Mouse (Mus musculus) cerebellum, adult 11 months (tissue): ENCODE measurements at regions not wholly inside any gene's neighbourhood (a gene's known extent, or its start where the extent isn't known, plus 50 kb on each side); places are given as distances from the start of the nearest gene placed in this dataset.
"Not testable (repeated sequence)": the region's sequence is repeated elsewhere in the genome, so short reads cannot be mapped to it uniquely, and the experiment has no call there.

ENCODE experiments used
- DNase-seq: peaks from one replicate; pipeline ENCODE4 v3.0.0; 2022

- DNase-seq: no peak
Measured at GRCm38 (mm10) chr9:9606322-9606721, 367.4 kb upstream of the Arhgap42 start.

GRCm38 (mm10) chr9:9591263-9591662, 352.4 kb upstream of the Arhgap42 start:
- DNase-seq: no peak

GRCm38 (mm10) chr9:9583011-9583605, 344.2 kb upstream of the Arhgap42 start:
- peak; percentile 90 for DNase-seq

- peak; percentile 32 for DNase-seq
Measured at GRCm38 (mm10) chr9:9582301-9583010, 343.6 kb upstream of the Arhgap42 start.

- DNase-seq: no peak
Measured at GRCm38 (mm10) chr9:9568040-9568649, 329.2 kb upstream of the Arhgap42 start.

- DNase-seq: no peak
Measured at GRCm38 (mm10) chr9:9564551-9564950, 325.6 kb upstream of the Arhgap42 start.

- DNase-seq: no peak
Measured at GRCm38 (mm10) chr9:9548657-9549056, 309.8 kb upstream of the Arhgap42 start.

- peak; percentile 4 for DNase-seq
Measured at GRCm38 (mm10) chr9:9547570-9547969, 308.7 kb upstream of the Arhgap42 start.

GRCm38 (mm10) chr9:9547121-9547520, 308.2 kb upstream of the Arhgap42 start:
- no peak for DNase-seq

- no peak for DNase-seq
Measured at GRCm38 (mm10) chr9:9500345-9500744, 261.4 kb upstream of the Arhgap42 start.

GRCm38 (mm10) chr9:9493594-9494182, 254.8 kb upstream of the Arhgap42 start:
- DNase-seq: no peak

- no peak for DNase-seq
Measured at GRCm38 (mm10) chr9:9477145-9477544, 238.2 kb upstream of the Arhgap42 start.

- no peak for DNase-seq
Measured at GRCm38 (mm10) chr9:9475009-9475744, 236.3 kb upstream of the Arhgap42 start.

- no peak for DNase-seq
Measured at GRCm38 (mm10) chr9:9444213-9444612, 205.3 kb upstream of the Arhgap42 start.

GRCm38 (mm10) chr9:9420326-9420725, 181.4 kb upstream of the Arhgap42 start:
- no peak for DNase-seq

- DNase-seq: no peak
Measured at GRCm38 (mm10) chr9:9412460-9413181, 173.7 kb upstream of the Arhgap42 start.

GRCm38 (mm10) chr9:9394190-9394589, 155.3 kb upstream of the Arhgap42 start:
- not testable (repeated sequence) for DNase-seq

- no peak for DNase-seq
Measured at GRCm38 (mm10) chr9:9376650-9377189, 137.8 kb upstream of the Arhgap42 start.

- peak; percentile 8 for DNase-seq
Measured at GRCm38 (mm10) chr9:9375304-9375904, 136.5 kb upstream of the Arhgap42 start.

GRCm38 (mm10) chr9:9372594-9372993, 133.7 kb upstream of the Arhgap42 start:
- no peak for DNase-seq

- no peak for DNase-seq
Measured at GRCm38 (mm10) chr9:9368731-9369130, 129.8 kb upstream of the Arhgap42 start.
